Mouse (Mus musculus) embryonic fibroblast, embryonic 13.5 days (primary cell): ENCODE results near the gene Rbm24. TPM values are rescaled to one million over a fixed set of nuclear protein-coding genes. Genes with fewer than 3 reads are reported as not detected.

Experiments
- H3K27ac ChIP-seq: 2 replicates; pipeline ENCODE4 v1.5.1; 2012; ENCODE audit warnings: low read length, control low read depth, inconsistent platforms; ENCODE audit not compliant: insufficient read depth
- H3K4me1 ChIP-seq: 2 replicates; pipeline ENCODE4 v1.6.1; 2011; ENCODE audit warnings: low read length; ENCODE audit not compliant: control insufficient read depth, insufficient read depth
- H3K4me3 ChIP-seq: 2 replicates; pipeline ENCODE4 v1.5.1; 2011; ENCODE audit warnings: mild to moderate bottlenecking, control low read depth, low read length; ENCODE audit not compliant: insufficient read depth
- CTCF ChIP-seq: IDR thresholded peaks from 2 replicates; pipeline ENCODE4 v1.5.1; 2011; ENCODE audit warnings: mild to moderate bottlenecking, control low read depth, low read length, moderate library complexity, borderline replicate concordance; ENCODE audit not compliant: insufficient read depth
- POLR2A ChIP-seq: IDR thresholded peaks from 2 replicates; pipeline ENCODE4 v1.6.1; 2011; ENCODE audit warnings: low read depth, mild to moderate bottlenecking, control low read depth, low read length, moderate library complexity
- polyA plus RNA-seq: library from polyadenylated mRNA; stranded (reverse); fragments of >200 nt; gene quantifications from 2 replicates; pipeline ENCODE4 v1.2.4, GENCODE M21; 2011; ENCODE audit warnings: low read depth; ENCODE audit not compliant: missing spikeins, insufficient read length

The Rbm24 gene
- polyA plus RNA-seq, 1 experiment = 3.7 TPM

GRCm38 (mm10) chr13:46429866-46430265, 11.6 kb downstream of the Rbm24 start:
- TF ChIP-seq CTCF (no peak), POLR2A (no peak)
- Histone ChIP-seq H3K27ac (no peak overlapping the region), H3K4me1 (no peaks in the 10 kb centered on the region), H3K4me3 (no peak overlapping the region)

DNA sequence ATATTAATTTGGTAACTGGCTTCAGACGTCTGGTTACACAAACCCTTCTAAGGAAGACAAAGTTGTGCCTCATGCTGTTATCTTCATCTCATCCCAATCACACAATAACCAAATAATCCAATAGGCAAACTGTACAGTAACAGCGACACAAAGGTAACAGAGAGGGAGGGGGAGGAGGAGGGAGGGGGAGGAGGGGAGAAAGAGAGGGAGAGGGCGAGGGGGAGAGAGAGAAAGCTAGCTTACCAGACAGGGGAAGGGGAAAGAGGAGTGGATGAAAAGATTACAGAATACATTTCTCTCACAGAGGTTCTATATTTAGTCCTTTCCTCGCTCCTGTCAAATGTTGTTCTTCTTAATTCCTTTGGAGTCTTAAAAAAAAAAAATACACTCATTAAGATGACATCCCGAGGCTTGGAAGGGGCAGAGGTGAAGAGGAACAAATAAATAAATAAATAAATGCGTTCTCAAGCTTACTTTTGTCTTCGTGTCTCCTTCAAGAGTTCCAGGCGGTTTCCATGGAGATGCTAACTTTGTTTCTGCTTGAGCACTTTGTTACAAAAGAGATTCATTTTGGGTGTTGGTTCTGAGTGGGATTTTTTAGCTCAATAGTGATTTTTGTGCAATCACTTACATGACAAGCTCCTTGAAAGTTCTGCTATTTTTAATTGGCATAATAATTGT, 15.8 kb downstream of the Rbm24 start:
- no peak for TF ChIP-seq POLR2A
- TF ChIP-seq CTCF = no peak
- no peak overlapping the region for H3K27ac ChIP-seq
- no peaks in the 10 kb centered on the region for H3K4me1 ChIP-seq
- no peak overlapping the region for H3K4me3 ChIP-seq

DNA sequence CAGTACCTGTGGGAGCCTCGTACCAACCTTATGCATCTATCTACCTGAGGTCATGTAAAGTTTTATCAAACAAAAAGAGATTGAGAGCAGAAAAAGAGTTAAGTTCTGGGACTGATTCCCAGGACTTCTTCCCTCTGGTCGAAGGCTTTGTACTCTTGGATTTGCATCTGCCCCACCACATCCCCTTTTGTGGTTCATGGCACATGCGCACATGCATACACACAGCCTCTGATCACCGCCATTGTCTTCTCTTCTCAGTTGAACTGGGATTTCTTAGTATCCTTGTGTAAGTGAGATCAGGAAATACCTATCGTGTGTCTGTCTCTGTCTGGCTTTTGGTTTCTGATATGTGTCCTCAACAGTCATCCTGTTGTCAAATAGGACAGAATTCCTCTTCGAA, 20.7 kb downstream of the Rbm24 start:
- H3K4me3 ChIP-seq = no peak overlapping the region
- H3K27ac ChIP-seq = no peak overlapping the region
- no peaks in the 10 kb centered on the region for H3K4me1 ChIP-seq
- TF ChIP-seq POLR2A (no peak), CTCF (no peak)

- H3K4me1 ChIP-seq = no peaks in the 10 kb centered on the region
- H3K4me3 ChIP-seq = no peak overlapping the region
- no peak overlapping the region for H3K27ac ChIP-seq
- TF ChIP-seq CTCF (no peak), POLR2A (no peak)
These were observed 25.8 kb downstream of the Rbm24 start for GRCm38 (mm10) chr13:46444021-46444420.

GRCm38 (mm10) chr13:46446062-46446461, 27.8 kb downstream of the Rbm24 start:
- H3K4me3 ChIP-seq = no peak overlapping the region
- TF ChIP-seq CTCF = no peak
- no peaks in the 10 kb centered on the region for H3K4me1 ChIP-seq
- H3K27ac ChIP-seq = no peak overlapping the region

DNA sequence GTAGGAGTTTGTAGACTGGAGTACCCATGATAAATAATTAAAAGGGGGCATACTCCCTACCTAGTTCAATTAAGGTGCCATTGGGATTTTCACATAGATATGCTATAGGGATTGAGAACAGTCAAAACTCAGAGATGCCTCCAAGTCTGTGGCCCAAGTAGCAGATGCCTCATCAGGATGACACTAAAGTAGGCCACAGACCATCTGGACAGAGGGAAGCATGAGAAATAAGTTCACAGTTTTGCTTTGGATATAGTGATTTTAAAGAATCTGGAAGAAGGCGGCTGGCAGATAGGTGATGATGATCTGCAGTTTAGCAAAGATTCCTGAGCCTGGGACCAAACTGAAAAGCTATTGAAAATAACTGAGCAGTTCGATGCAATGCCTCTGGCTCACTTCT, 30.0 kb downstream of the Rbm24 start:
- no peak overlapping the region for H3K4me3 ChIP-seq
- TF ChIP-seq CTCF = no peak
- TF ChIP-seq POLR2A = no peak
- no peak overlapping the region for H3K27ac ChIP-seq

DNA sequence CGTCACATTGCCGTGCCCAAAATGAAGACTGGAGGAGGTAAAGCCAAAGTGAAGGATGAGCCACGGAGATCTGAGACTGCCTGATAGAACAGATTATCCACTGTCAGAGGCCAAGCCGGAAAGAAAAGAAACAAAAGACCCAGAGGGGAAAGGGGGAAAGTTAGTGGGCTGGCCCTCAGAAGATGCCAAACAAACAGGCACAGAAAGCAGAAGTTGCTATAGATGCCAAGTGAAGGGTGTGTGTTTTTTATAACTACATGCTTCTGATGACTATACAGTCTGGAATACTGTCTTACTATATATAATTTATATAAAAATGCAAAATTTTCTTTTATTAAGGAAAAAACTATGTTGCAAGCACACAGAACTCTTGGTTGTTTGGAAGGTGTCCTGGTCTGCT, 31.7 kb downstream of the Rbm24 start:
- TF ChIP-seq POLR2A = no peak
- no peak for TF ChIP-seq CTCF
- Histone ChIP-seq H3K4me3 (no peak overlapping the region), H3K27ac (no peak overlapping the region)

More for the DNA sequence above, 30.0 kb downstream of the Rbm24 start:
- no peaks in the 10 kb centered on the region for H3K4me1 ChIP-seq

GRCm38 (mm10) chr13:46450623-46451022, 32.4 kb downstream of the Rbm24 start:
- H3K4me1 ChIP-seq = no peaks in the 10 kb centered on the region
- no peak overlapping the region for H3K4me3 ChIP-seq
- TF ChIP-seq CTCF (no peak), POLR2A (no peak)
- no peak overlapping the region for H3K27ac ChIP-seq

More for the DNA sequence above, 31.7 kb downstream of the Rbm24 start:
- no peaks in the 10 kb centered on the region for H3K4me1 ChIP-seq

DNA sequence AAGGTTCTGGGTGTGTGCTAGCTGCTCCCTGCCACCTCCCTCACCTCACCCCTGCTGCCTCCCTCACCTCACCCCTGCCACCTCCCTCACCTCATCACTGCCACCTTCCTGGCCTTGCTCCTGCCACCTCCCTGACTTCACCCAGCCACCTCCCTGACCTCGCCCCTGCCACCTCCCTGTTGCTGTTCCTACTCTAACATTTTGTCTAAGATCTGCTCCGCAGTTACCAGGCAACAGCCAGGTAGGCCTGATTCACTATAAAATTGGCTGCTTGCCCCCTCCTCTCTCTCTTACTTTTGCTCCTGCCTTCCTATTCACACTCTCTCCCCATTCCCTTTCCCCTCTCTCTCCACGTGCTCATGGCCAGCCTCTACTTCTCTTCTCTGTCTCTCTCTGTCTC, 33.3 kb downstream of the Rbm24 start:
- H3K27ac ChIP-seq = no peak overlapping the region
- H3K4me3 ChIP-seq = no peak overlapping the region
- H3K4me1 ChIP-seq = no peaks in the 10 kb centered on the region
- no peak for TF ChIP-seq POLR2A
- TF ChIP-seq CTCF = no peak

GRCm38 (mm10) chr13:46459546-46459945, 41.3 kb downstream of the Rbm24 start:
- no peak for TF ChIP-seq CTCF
- no peak for TF ChIP-seq POLR2A
- H3K27ac ChIP-seq = no peak overlapping the region
- no peak overlapping the region for H3K4me3 ChIP-seq
- peaks cover 5% of the 10 kb centered on the region; the same call in 1 of the 2 replicates for H3K4me1 ChIP-seq
